Mouse (Mus musculus): ENCODE results near the gene Ubtd2. TPM values are rescaled to one million over a fixed set of nuclear protein-coding genes. Genes with fewer than 3 reads are reported as not detected.
"Not testable (repeated sequence)": the region's sequence is repeated elsewhere in the genome, so short reads cannot be mapped to it uniquely, and the experiment has no call there.

Ubtd2 gene
- polyA plus RNA-seq, 1 experiment from 2014 or later = 71.3 TPM

DNA sequence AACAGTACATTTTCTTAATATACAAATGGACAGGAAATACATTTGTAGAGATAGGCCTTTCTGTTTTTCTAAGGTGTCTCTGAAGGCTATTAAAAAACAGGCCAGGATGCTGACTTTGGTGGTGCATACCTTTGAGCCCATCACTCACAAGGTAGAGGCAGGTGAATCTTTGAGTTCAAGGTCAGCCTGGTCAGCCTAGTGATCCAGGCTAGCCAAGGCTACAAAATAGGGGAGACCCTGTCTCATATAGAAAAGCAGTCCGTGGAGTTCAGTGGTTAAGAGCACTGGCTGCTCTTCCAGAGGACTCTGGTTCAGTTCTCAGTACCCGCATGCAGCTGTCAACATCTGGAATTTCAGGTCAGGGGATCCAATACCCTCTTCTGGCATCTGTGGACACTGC is 48.5 kb downstream of the Ubtd2 start:
- 89% methylated on average over 2 of the region's 2 CpGs for WGBS
- DNase-seq (ENCODE audit: extremely low spot score, low spot score) = no peak
- Histone ChIP-seq H3K27ac (no peak overlapping the region), H3K9me3 (no peaks in the 10 kb centered on the region), H3K36me3 (replicated peaks) (peaks cover 47% of the 10 kb centered on the region), H3K4me3 (no peak overlapping the region), H3K4me1 (no peaks in the 10 kb centered on the region), H3K27me3 (ENCODE audit: poor library complexity, severe bottlenecking) (no peaks in the 10 kb centered on the region)

- Histone ChIP-seq H3K4me3 (no peak overlapping the region), H3K36me3 (replicated peaks) (peaks cover 35% of the 10 kb centered on the region), H3K4me1 (no peaks in the 10 kb centered on the region), H3K27me3 (ENCODE audit: poor library complexity, severe bottlenecking) (no peaks in the 10 kb centered on the region), H3K27ac (no peak overlapping the region), H3K9me3 (no peaks in the 10 kb centered on the region)
- 87% methylated on average over 7 of the region's 7 CpGs for WGBS
- no peak for DNase-seq (ENCODE audit: extremely low spot score, low spot score)
Observed at GRCm38 (mm10) chr11:32505091-32505739, 50.0 kb downstream of the Ubtd2 start.

GRCm38 (mm10) chr11:32510930-32511329 is 55.8 kb downstream of the Ubtd2 start:
- H3K36me3 ChIP-seq (replicated peaks) = peaks cover 15% of the 10 kb centered on the region
- DNase-seq (ENCODE audit: extremely low spot score, low spot score) = no peak
- 77% methylated on average over 1 of the region's 1 CpGs for WGBS

DNA sequence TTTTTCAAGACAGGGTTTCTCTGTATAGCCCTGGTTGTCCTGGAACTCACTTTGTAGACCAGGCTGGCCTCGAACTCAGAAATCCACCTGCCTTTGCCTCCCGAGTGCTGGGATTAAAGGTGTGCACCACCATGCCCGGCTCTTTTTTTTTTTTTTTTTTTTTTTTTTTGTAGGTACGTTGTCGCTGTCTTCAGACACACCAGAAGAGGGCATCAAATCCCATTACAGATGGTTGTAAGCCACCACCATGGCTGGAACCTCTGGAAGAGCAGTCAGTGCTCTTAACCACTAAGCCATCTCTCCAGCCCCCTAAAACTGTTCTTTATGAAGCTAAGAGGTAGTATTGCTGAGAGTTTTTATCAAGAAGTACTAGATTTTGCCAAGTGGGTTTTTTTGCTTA is 59.7 kb downstream of the Ubtd2 start:
- not testable (repeated sequence) for H3K27ac ChIP-seq; DNase-seq (ENCODE audit: extremely low spot score, low spot score); H3K9me3 ChIP-seq; H3K27me3 ChIP-seq (ENCODE audit: poor library complexity, severe bottlenecking); H3K4me3 ChIP-seq; H3K4me1 ChIP-seq
- 90% methylated on average over 4 of the region's 5 CpGs for whole genome bisulfite sequencing
- peaks cover 53% of the 10 kb centered on the region for H3K36me3 ChIP-seq (replicated peaks)

More at GRCm38 (mm10) chr11:32510930-32511329, 55.8 kb downstream of the Ubtd2 start:
- no peaks in the 10 kb centered on the region for H3K4me1 ChIP-seq
- H3K27me3 ChIP-seq (ENCODE audit: poor library complexity, severe bottlenecking) = no peaks in the 10 kb centered on the region
- no peaks in the 10 kb centered on the region for H3K9me3 ChIP-seq
- no peak overlapping the region for H3K4me3 ChIP-seq
- H3K27ac ChIP-seq = no peak overlapping the region

DNA sequence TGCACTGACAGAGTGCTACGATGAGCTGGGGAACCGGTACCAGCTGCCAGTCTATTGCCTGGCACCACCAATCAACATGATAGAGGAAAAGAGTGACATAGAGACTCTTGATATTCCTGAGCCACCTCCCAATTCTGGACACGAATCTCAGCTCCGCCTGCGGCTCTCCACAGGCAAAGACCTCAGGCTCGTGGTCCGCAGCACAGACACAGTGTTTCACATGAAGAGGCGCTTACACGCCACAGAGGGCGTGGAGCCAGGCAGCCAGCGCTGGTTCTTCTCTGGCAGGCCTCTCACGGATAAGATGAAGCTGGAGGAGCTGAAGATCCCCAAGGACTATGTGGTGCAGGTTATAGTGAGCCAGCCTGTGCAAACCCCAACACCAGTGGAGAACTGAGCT is 60.9 kb downstream of the Ubtd2 start:
- no peak for DNase-seq (ENCODE audit: extremely low spot score, low spot score)
- no peak overlapping the region for H3K4me3 ChIP-seq
- H3K9me3 ChIP-seq = no peaks in the 10 kb centered on the region
- no peaks in the 10 kb centered on the region for H3K4me1 ChIP-seq
- H3K36me3 ChIP-seq (replicated peaks) = peaks cover 58% of the 10 kb centered on the region
- H3K27ac ChIP-seq = no peak overlapping the region
- no peaks in the 10 kb centered on the region for H3K27me3 ChIP-seq (ENCODE audit: poor library complexity, severe bottlenecking)
- 95% methylated on average over 12 of the region's 12 CpGs for WGBS

DNA sequence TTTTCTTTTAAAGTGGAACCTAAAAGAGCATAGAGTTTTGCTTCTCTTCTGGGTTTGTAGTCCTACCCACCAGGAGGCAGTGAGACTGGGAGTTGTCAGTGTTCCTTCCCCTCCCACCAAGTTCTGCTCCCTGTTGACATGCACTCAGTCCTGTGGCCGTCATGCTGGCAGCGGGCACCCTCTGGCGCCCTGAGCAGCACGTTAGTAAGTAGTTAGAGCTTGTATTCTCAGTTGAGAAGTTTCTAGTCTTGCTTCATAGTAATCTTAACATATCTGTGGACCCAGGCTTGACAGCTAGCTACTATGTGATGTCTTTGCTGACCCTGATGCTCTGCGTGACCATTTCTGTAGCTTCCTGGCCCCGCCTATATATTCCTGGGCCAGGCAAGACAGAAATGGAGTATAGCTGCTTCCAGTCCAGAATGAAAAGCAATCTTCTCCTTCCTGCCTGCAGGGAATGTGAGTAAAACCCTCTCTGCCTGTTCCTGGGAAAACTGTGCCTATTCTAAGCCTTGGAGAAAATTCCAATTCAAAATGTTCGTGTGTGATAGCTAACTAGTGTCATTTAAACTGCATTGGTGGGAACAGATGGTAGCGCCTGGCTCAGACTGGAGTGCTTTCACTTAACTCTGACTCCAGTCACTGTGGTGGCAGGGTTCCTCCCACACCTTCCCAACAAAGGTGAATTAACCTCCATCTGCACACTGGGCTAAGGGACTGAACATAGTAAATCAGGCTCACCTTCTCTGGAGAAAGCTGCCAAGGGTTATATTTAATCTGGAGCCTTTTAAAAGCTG is 61.9 kb downstream of the Ubtd2 start:
- no peak for DNase-seq (ENCODE audit: extremely low spot score, low spot score)
- H3K27ac ChIP-seq = no peak overlapping the region
- WGBS = 93% methylated on average over 8 of the region's 8 CpGs
- H3K4me3 ChIP-seq = no peak overlapping the region
- no peaks in the 10 kb centered on the region for H3K9me3 ChIP-seq
- no peaks in the 10 kb centered on the region for H3K27me3 ChIP-seq (ENCODE audit: poor library complexity, severe bottlenecking)
- H3K4me1 ChIP-seq = no peaks in the 10 kb centered on the region
- peaks cover 50% of the 10 kb centered on the region for H3K36me3 ChIP-seq (replicated peaks)

DNA sequence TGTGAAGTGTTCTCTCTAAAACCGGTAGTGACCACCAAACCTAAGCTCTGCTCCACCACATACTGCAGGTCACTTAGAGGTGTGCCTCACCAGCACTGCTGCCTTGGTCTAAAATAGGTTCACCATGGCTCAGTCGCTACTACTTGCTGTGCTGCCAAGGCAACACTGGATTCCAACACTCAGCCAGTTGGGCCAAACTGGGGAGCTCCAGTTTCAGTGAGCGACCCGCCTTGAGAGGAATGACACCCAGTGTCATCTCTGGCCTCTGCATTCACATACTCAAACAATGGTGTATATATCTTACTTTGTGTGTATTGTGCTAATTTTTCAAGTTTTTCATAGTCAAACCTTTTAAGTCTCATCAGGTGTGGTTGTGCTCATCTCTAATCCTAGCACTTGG is 63.6 kb downstream of the Ubtd2 start:
- no peak for DNase-seq (ENCODE audit: extremely low spot score, low spot score)
- 93% methylated on average over 4 of the region's 4 CpGs for WGBS
- no peaks in the 10 kb centered on the region for H3K27me3 ChIP-seq (ENCODE audit: poor library complexity, severe bottlenecking)
- no peaks in the 10 kb centered on the region for H3K4me1 ChIP-seq
- no peak overlapping the region for H3K4me3 ChIP-seq
- no peak overlapping the region for H3K27ac ChIP-seq
- H3K36me3 ChIP-seq (replicated peaks) = peaks cover 54% of the 10 kb centered on the region
- no peaks in the 10 kb centered on the region for H3K9me3 ChIP-seq

DNA sequence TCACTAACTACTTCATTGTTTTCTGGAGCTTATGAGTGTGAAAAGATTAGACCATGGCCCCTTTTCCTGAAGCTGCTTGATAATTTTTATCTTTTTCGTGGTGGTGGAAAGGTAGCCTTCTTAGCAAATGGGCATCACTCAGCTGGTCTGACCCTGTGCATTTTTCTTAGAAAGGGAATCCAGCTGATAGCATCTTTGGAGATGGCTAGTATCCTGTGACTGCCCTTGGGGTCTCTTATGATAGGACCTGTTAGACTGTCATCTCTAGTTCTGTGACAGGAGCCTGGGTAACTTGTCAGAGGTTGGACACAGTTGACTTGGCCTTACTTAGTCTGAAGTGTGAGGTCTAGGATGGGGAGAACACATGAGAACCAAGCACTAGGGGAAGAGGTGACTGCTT is 64.2 kb downstream of the Ubtd2 start:
- WGBS = 87% methylated on average over 1 of the region's 1 CpGs
- H3K27me3 ChIP-seq (ENCODE audit: poor library complexity, severe bottlenecking) = no peaks in the 10 kb centered on the region
- H3K36me3 ChIP-seq (replicated peaks) = peaks cover 60% of the 10 kb centered on the region
- DNase-seq (ENCODE audit: extremely low spot score, low spot score) = no peak
- H3K9me3 ChIP-seq = no peaks in the 10 kb centered on the region
- H3K4me1 ChIP-seq = no peaks in the 10 kb centered on the region
- no peak overlapping the region for H3K4me3 ChIP-seq
- no peak overlapping the region for H3K27ac ChIP-seq

DNA sequence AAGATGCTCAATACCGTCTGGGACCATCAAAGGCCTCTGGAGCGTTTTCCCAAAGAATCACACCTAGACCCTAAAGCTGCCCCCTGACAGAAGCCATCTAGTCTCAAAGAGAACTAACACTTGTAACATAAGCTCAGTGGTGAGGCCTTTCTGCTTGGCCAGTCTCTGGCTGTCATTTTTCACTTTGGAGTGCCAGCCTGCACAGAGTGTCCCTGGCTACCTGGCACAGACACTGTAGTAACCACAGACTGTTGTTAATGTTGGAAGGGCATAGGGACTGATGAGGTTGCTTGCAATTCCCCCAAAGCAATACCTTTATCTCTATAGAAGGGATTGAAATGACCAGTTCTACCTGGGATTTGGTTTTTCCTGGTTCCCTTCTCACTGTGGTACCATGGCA is 66.1 kb downstream of the Ubtd2 start:
- no peaks in the 10 kb centered on the region for H3K4me1 ChIP-seq
- no peak overlapping the region for H3K4me3 ChIP-seq
- no peaks in the 10 kb centered on the region for H3K9me3 ChIP-seq
- 88% methylated on average over 2 of the region's 2 CpGs for WGBS
- H3K36me3 ChIP-seq (replicated peaks) = peaks cover 57% of the 10 kb centered on the region
- no peak overlapping the region for H3K27ac ChIP-seq
- DNase-seq (ENCODE audit: extremely low spot score, low spot score) = no peak
- H3K27me3 ChIP-seq (ENCODE audit: poor library complexity, severe bottlenecking) = no peaks in the 10 kb centered on the region

- no peak overlapping the region for H3K27ac ChIP-seq
- H3K36me3 ChIP-seq (replicated peaks) = peaks cover 31% of the 10 kb centered on the region
- H3K4me3 ChIP-seq = no peak overlapping the region
- no peaks in the 10 kb centered on the region for H3K9me3 ChIP-seq
- 85% methylated on average over 11 of the region's 11 CpGs for WGBS
- H3K27me3 ChIP-seq (ENCODE audit: poor library complexity, severe bottlenecking) = no peaks in the 10 kb centered on the region
- DNase-seq (ENCODE audit: extremely low spot score, low spot score) = no peak
- H3K4me1 ChIP-seq = no peaks in the 10 kb centered on the region
Observed at GRCm38 (mm10) chr11:32524122-32524920, 69.2 kb downstream of the Ubtd2 start.

DNA sequence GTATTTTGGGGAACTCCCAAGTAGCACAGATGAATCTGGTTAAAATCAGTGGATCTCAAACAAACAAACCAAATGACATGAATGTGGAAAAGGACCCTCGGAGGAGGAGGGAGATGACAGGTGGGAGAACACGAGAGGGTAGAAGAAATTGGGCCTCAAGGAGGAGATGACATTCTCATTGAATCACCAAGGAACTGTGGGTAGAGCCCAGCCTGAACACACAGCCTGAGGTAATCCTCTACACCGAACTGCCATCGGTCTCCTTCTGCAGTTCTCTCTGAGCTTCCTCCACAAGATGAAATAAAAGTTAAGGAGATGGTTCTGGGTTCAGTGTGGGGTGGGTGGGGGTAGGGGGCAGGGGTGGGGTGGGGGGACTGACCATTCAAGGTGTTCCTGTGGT is 71.8 kb downstream of the Ubtd2 start:
- no peak overlapping the region for H3K4me3 ChIP-seq
- no peak for DNase-seq (ENCODE audit: extremely low spot score, low spot score)
- H3K27ac ChIP-seq = no peak overlapping the region
- H3K36me3 ChIP-seq (replicated peaks) = peaks cover 16% of the 10 kb centered on the region
- WGBS = 82% methylated on average over 4 of the region's 4 CpGs
- peaks cover 5% of the 10 kb centered on the region; the same call in 1 of the 2 replicates for H3K4me1 ChIP-seq
- no peaks in the 10 kb centered on the region for H3K9me3 ChIP-seq
- H3K27me3 ChIP-seq (ENCODE audit: poor library complexity, severe bottlenecking) = peaks cover 17% of the 10 kb centered on the region

DNA sequence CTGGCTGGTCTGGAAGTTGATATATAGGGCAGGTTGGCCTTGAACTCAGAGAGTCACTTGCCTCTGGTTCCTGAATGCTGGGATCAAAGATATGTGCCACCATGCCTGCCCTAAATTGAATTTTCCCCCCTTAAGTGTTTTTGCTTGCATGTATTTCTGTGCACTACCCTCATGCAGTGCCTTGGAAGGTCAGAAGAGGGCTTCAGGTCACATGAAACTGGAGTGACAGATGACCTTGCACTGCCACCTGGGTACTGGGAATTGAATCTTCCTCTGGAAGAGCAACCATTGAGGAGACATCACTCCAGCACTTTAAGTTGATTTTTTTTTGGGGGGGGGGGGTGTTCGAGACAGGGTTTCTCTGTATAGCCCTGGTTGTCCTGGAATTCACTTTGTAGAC is 75.0 kb downstream of the Ubtd2 start:
- no peak for DNase-seq (ENCODE audit: extremely low spot score, low spot score)
- peaks cover 40% of the 10 kb centered on the region for H3K27me3 ChIP-seq (ENCODE audit: poor library complexity, severe bottlenecking)
- H3K27ac ChIP-seq = no peak overlapping the region
- WGBS = 75% methylated on average over 1 of the region's 1 CpGs
- H3K4me1 ChIP-seq = peaks cover 35% of the 10 kb centered on the region
- no peak overlapping the region for H3K4me3 ChIP-seq
- H3K9me3 ChIP-seq = no peaks in the 10 kb centered on the region
- 0 out of 2 replicates have a peak, but pooled peaks cover 3% of the 10 kb centered on the region for H3K36me3 ChIP-seq (replicated peaks)

Measured in forebrain, embryonic 10.5 days (tissue).